Mouse (Mus musculus): ENCODE measurements around the gene Adam26a. TPM values are rescaled to one million over a fixed set of nuclear protein-coding genes. Genes with fewer than 3 reads are reported as not detected.

Gene Adam26a
- not detected for total RNA-seq (2023)

DNA sequence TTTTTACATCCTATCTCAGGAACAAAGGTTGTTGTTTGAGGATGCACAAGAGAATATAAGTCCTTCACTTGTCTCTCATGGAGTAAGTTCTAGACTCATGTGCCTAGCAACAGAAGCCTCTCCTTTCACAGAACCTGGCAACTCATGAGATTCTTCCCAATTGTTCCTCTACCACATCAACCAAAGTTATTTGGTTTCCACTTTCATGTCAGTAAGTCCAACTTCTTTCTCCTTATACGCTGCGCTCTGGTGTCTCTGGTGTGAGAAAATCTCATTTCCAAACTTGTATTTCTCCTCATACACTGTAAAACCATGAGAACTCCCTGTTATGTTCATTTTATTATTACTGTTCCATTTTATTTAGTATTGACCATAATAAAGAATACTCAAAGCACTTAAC is at the start of gene Adam26a:
Gene Adam26a, minus strand, starts transcription at position 101 of the 400 bp plus-strand sequence.

DNA sequence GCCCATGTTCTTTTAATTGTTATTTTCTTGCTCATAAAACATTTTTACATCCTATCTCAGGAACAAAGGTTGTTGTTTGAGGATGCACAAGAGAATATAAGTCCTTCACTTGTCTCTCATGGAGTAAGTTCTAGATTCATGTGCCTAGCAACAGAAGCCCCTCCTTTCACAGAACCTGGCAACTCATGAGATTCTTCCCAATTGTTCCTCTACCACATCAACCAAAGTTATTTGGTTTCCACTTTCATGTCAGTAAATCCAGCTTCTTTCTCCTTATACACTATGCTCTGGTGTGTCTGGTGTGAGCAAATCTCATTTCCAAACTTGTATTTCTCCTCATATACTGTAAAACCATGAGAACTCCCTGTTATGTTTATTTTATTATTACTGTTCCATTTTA is 48.5 kb downstream of the Adam26a start, which contains the start of gene Adam26b:
Gene Adam26b, minus strand, starts transcription at position 101 of the 400 bp plus-strand sequence.

Other genes starting within 250 kb of the Adam26a start
- gene Adam26b, start 48.6 kb downstream of the Adam26a start, total RNA-seq (2023) = not detected
- gene Gm5346, start 50.6 kb upstream of the Adam26a start, total RNA-seq (2023) = not detected
- not detected for gene Adam34, start 133.3 kb upstream of the Adam26a start, total RNA-seq (2023)

Measured in CD4-positive naive resting alpha-beta T cell, adult 76 days (primary cell).